Mouse (Mus musculus): Measurements from ENCODE around the gene Rbm46. TPM values are rescaled to one million over a fixed set of nuclear protein-coding genes. Genes with fewer than 3 reads are reported as not detected.
A peak's percentile ranks its signal among the peaks of the same experiment; 100 is the strongest.

Gene Rbm46
- total RNA-seq (2021) = 1 to 10 TPM; 1.2 to 1.3 TPM
- long read RNA-seq, experiment 1, partial matches to known transcripts = 0 of 1 reads
- long read RNA-seq, experiment 1, other reads (novel, unspliced or antisense) = 1 of 1 reads
- long read RNA-seq, experiment 2, partial matches to known transcripts = 1 of 2 reads
- long read RNA-seq, experiment 2, other reads (novel, unspliced or antisense) = 1 of 2 reads

- DNase-seq = peak; percentile 83
Observed at GRCm38 (mm10) chr3:82876372-82876739, at the start of gene Rbm46. Gene Rbm46 (minus strand): TSS chr3:82876483.

GRCm38 (mm10) chr3:82915632-82916031, 39.3 kb upstream of the Rbm46 start:
- no peak for DNase-seq

DNA sequence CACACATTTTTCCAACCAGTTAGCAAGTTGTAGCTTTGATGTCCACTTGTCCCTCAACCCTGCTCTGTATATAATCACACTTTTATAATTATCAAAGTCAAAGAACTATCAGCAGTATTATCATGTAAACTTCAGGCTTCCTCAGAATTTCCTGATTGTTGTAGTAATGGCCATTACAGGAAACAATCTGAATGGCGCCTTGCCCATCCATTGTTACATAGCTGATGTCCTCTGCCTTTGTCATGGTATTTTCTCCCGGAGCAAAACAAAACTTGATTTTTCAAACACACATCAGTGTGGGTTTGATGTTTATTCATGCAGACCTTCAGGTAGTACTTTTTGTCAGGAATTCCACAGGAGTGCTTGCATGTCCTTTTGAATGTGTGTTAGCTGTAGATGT, 32.4 kb upstream of the Rbm46 start:
- peak; percentile 6 for DNase-seq

DNA sequence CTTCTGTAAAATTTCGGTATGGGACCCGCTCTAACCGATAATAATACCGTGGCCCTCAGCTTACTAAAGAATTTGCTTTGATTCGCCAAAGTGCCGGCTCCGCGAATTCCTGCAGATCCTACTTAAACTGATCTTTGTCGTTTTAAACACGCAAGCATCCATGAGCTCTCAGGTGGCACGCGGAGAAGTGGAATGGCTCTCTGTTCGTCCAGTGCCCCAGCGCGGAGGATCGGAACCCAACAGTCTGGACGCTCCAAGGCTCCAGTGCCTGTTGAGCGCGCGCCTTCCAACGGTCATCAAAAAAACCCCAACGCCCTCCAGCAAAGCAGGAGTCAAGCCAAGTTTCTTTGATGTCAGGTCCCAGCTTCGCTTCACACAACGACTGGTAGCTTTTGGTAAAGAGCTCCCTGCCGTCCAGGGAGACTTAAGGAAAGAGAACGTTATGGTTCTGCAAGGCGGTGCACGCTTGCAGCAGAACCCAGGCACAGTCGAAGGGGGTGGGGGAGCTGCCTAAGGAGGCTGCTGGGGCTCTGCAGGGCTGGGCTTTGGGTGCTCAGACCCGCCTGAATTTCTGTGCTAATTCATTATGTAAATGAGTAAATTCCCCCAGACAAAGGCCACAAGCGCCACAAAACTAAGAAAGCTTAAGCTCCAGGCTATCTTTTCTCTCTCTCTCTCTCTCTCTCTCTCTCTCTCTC, 28.1 kb upstream of the Rbm46 start:
- DNase-seq = peak; percentile 6

GRCm38 (mm10) chr3:82903613-82904205, 27.4 kb upstream of the Rbm46 start, which contains the start of gene Lrat:
Gene Lrat (minus strand): TSS chr3:82903973.
- peak; percentile 7 for DNase-seq

GRCm38 (mm10) chr3:82902757-82903612, 26.7 kb upstream of the Rbm46 start:
- DNase-seq = no peak

DNA sequence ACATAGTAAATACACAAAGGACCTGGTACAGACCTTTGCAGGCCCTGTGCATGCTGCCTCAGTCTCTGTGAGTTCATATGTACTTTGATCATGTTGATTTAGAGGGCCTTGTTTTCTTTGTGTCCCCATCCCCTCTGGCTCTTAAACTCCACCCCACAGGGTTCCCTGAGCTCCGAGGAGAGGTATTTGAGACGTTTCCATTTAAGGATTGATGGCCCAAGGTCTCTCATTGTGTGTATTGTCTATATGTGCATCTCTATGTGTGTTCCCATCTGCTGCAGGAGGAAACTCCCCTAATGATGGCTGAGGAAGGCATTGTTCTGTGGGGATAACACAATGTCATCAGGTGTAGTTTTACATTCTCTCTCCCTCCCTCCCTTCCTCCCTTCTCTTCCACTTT, 12.6 kb upstream of the Rbm46 start:
- no peak for DNase-seq

DNA sequence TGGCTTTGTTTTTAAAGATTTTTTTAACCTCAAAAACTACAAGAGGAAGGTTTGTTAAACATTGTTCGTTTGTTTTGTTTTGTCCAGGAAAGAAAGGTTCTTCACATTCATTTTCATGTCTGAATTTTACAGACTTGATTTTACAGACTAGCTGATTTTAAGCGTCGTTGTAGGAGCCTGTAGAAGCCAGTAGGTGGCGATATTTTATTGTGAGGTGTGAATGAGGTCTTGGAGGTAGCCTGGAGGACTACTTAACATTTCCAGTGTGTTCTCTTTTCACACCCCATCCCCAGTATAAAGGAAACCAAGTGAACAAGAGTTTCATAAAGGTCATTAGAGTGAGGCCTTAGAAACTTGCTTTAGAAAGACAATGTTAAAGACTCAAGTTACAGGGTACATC, 975 bp upstream of the Rbm46 start:
- DNase-seq = no peak

DNA sequence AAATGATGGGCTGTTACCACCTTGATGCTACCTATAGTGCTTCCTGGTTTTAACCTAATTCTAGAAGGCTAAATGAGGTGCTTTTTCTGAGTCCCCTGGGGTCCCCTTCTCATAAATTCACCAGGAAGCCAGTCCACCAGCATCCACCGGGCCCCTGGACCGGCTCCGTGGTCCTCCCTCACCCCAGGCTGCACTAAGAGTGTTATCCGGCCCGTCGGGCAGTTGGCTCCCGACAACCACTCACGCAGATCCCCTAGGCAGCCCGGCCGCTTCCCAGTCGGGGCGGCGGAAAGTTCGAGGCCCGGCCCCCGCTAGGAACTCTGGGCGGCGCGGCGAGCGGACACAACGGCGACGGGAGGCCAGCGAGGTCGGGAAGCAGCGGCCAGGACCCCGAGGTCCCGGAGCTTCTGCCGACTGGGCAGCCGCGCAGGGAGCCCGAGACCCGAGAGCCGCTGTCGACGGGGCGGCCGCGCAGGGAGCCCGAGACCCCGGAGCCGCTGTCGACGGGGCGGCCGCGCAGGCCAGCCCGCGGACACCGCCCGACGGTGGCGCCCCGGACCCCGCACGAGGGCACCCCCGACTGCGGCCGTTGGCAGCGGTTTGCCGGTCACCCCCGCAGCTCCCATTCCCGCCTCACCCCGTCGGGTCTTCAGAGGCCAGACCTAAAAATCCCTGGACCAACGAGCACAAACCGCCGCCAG, 462 bp downstream of the Rbm46 start:
- peak; percentile 20 for DNase-seq

DNA sequence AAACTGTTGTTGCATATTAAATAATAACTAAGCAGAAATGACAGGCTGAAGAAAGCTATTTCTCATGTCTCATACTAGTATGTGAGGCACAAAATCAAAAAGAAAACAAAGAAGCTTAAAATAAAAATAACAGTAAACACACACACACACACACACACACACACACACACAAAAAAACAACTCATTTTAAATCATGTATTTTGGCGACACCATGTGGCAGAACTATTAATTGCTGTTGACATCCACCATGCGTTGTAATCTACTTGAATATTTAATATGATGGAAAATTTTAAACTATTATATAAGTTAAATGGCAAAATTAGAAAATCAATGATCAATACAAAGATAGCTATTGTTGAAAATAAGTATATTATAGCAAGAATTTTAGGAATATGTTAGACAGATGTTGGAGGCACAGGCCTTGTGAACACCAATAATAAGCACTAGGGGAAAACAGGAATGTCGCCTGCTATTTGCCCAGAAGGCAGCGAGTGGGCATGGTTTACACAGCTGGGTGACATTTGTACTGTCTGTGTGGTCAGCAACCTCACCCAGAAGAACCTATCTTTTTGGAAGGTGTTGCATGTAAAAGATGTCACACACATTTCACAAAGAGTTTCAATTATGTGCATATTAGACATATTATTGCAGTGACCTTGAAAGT, 18.7 kb downstream of the Rbm46 start:
- DNase-seq = no peak

DNA sequence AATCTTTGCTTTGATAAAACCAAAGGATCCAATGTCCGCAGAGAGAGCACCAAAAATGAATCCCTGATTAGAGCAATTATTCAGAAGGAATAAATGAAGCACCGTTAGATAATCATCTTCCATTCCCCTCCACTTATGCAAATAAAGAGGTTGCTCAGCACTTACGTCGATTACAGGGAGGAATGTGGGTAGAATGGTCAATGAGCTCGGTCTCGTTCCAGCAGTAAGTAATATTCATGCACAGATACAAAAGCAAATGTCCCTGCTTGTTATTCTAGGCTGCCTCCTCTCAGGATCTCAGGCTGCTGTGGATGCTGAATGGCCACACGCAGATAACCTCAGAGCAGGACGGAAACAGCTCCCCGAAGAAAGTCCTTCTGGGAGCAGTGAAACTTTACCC, 51.1 kb downstream of the Rbm46 start:
- no peak for DNase-seq

DNA sequence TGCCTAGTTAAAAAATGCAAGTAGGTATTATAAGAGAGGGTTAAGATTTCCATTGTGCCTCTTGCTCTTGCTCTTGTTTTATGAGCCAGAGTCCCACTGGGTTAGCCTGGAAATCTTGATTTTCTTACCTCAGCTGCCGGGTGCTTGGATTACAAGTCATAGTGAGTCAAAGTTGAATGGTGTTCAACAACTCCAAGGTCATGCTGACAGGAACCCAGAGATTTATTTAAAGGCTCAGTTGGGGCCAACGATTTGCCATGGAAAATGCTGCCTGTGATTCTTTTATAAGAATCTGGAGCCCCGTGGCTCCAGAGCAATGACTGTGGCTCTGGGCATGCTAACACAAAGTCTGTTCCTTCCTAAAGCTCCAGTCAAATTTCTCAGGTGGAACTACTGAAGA, 64.4 kb downstream of the Rbm46 start:
- DNase-seq = no peak

GRCm38 (mm10) chr3:82810334-82811120, 65.8 kb downstream of the Rbm46 start:
- no peak for DNase-seq

GRCm38 (mm10) chr3:82809769-82810168, 66.5 kb downstream of the Rbm46 start:
- DNase-seq = no peak

GRCm38 (mm10) chr3:82808323-82808911, 67.9 kb downstream of the Rbm46 start:
- DNase-seq = no peak

DNA sequence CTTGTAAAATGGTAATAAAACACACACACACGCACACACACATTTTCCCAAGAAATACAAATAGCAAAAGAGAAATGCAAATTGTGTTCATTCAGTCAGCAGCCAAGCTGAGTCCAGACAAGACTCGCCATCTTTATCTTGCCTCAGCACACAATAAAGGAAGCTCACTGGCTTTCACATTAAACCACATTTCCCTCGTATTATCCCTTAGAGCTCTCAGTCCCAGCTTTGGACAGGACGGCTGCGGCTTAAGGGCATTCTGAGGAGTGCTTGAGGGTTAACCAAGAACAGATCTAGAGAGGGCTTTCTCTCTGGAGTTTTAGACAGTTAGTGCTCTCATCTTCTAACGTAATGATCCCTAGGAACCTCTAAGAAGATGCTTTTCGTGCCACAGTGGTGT, 71.0 kb downstream of the Rbm46 start:
- no peak for DNase-seq

DNA sequence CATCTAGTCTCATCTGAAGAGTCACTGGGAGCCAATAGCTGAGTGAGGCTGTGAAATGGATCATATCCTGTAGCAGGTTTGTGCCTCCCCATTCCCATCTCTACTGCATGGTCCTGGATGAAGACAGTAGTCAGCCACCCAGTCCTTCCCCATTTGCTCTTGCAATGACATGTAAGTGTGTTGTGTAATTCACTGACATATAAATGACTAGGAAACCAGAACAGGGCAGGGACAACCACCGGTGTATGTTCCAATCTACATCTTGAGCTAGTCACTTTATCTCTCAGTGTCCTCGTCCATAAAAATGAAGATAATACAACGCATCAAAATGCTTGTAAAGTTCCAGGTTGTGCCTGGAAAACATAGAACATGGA, 75.8 kb downstream of the Rbm46 start:
- DNase-seq = no peak

DNA sequence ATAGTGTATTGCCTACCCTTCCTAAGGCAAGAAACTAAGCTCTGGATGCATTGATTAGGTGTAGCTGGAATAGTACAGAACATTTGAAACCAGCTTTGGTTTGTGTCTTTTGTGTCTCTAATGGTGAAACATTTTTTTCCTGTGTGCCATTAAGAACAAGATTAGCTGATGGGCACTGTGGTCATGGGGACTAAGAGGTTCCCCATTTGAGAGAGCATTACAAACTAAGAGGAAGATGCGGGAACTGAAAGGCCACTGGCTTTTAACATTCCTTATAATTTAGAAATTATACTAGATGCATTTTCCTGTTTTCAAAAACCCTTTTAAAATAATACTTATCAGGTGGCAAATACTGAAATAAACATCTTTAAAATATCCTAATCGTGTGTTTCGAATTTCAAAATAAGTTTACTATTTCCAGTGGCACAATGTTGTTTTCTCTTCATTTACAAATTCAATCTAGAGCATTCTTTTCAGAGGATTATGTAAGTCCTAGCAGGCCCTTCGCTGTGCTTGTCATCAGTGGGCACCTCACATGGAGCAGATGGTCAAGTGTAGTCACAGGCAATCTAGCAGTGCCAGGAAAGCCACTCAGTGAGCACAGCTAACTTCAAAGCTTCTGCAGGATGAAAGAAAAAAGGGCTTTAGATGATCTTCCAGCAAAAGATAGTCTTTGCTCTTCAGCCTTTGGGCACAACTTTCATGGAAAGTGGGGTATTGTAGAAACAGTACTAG, 76.4 kb downstream of the Rbm46 start:
- no peak for DNase-seq

- DNase-seq = no peak
Observed at GRCm38 (mm10) chr3:82793656-82794055, 82.6 kb downstream of the Rbm46 start.

- DNase-seq = no peak
Observed at GRCm38 (mm10) chr3:82791663-82792062, 84.6 kb downstream of the Rbm46 start.
